Mouse (Mus musculus) neural tube, embryonic 12.5 days (tissue): Measurements from ENCODE around the gene Tdpoz3. TPM values are rescaled to one million over a fixed set of nuclear protein-coding genes. Genes with fewer than 3 reads are reported as not detected.
"Not testable (repeated sequence)": the region's sequence is repeated elsewhere in the genome, so short reads cannot be mapped to it uniquely, and the experiment has no call there.

ENCODE experiments used
- ATAC-seq: fragments of 200-750 bp; cut with Nextera tagmentation; 2 replicates; pipeline ENCODE4 v1.8.0; 2017; ENCODE audit warnings: low read depth, mild to moderate bottlenecking, moderate TSS enrichment, moderate library complexity; ENCODE audit not compliant: low FRiP score
- H3K27ac ChIP-seq: fragments of 300-500 bp; sonication (generic); 2 replicates; pipeline ENCODE4 v1.5.1; 2016
- H3K27me3 ChIP-seq: fragments of 300-500 bp; sonication (generic); replicated peaks from 2 replicates; pipeline ENCODE4 v1.6.1; 2016; ENCODE audit warnings: mild to moderate bottlenecking
- H3K36me3 ChIP-seq: fragments of 300-500 bp; sonication (generic); 2 replicates; pipeline ENCODE4 v1.6.1; 2016; ENCODE audit warnings: mild to moderate bottlenecking
- H3K4me1 ChIP-seq: fragments of 300-500 bp; sonication (generic); 2 replicates; pipeline ENCODE4 v1.6.1; 2016
- H3K4me2 ChIP-seq: fragments of 300-500 bp; sonication (generic); replicated peaks from 2 replicates; pipeline ENCODE4 v1.6.1; 2016; ENCODE audit warnings: mild to moderate bottlenecking
- H3K4me3 ChIP-seq: fragments of 300-500 bp; sonication (generic); 2 replicates; pipeline ENCODE4 v1.5.1; 2016
- H3K9ac ChIP-seq: fragments of 300-500 bp; sonication (generic); 2 replicates; pipeline ENCODE4 v1.6.1; 2016; ENCODE audit warnings: mild to moderate bottlenecking
- H3K9me3 ChIP-seq: fragments of 300-500 bp; sonication (generic); 2 replicates; pipeline ENCODE4 v1.6.1; 2016; ENCODE audit warnings: mild to moderate bottlenecking
- WGBS: fragments of 180-500 bp; shearing (Covaris S2); methylation state at CpG from one replicate; pipeline ENCODE4 v1.1.7; 2016; 5-methylcytosine and 5-hydroxymethylcytosine counted together
- polyA plus RNA-seq: library from polyadenylated mRNA; unstranded; fragments of >200 nt; fragmentation: Nextera tagmentation; extraction: Ambion mirVana; gene quantifications from 2 replicates; pipeline ENCODE4 v1.2.1, GENCODE M21; 2016

Tdpoz3 gene
- polyA plus RNA-seq: not detected in 2 replicates

- not testable (repeated sequence) for H3K36me3 ChIP-seq, H3K4me3 ChIP-seq, H3K9ac ChIP-seq, H3K4me1 ChIP-seq, H3K27me3 ChIP-seq, H3K4me2 ChIP-seq, H3K27ac ChIP-seq, H3K9me3 ChIP-seq, ATAC-seq
- 95% methylated on average over 1 of the region's 1 CpGs for WGBS
These were observed at the start of gene Tdpoz3 for GRCm38 (mm10) chr3:93825720-93826119. Gene Tdpoz3, plus strand, starts transcription at chr3:93826020.

GRCm38 (mm10) chr3:93796098-93796497 is 29.7 kb upstream of the Tdpoz3 start, which contains the start of gene Tdpoz4:
Gene Tdpoz4, plus strand, starts transcription at chr3:93796398.
- not testable (repeated sequence) for H3K9ac ChIP-seq, ATAC-seq, H3K27me3 ChIP-seq, H3K27ac ChIP-seq, H3K4me3 ChIP-seq, H3K9me3 ChIP-seq, H3K4me1 ChIP-seq, H3K36me3 ChIP-seq, H3K4me2 ChIP-seq

- not testable (repeated sequence) for H3K4me2 ChIP-seq, ATAC-seq, H3K9ac ChIP-seq, H3K27me3 ChIP-seq, H3K4me3 ChIP-seq, H3K9me3 ChIP-seq, H3K36me3 ChIP-seq, H3K4me1 ChIP-seq, H3K27ac ChIP-seq
These were observed 12.5 kb upstream of the Tdpoz3 start for GRCm38 (mm10) chr3:93813341-93813740.

GRCm38 (mm10) chr3:93858957-93859356 is 33.1 kb downstream of the Tdpoz3 start:
- H3K4me1 ChIP-seq, H3K4me2 ChIP-seq, H3K27me3 ChIP-seq, H3K4me3 ChIP-seq, H3K9me3 ChIP-seq, H3K9ac ChIP-seq, H3K27ac ChIP-seq, H3K36me3 ChIP-seq, ATAC-seq: not testable (repeated sequence)
- 71% methylated on average over 8 of the region's 8 CpGs for WGBS

DNA sequence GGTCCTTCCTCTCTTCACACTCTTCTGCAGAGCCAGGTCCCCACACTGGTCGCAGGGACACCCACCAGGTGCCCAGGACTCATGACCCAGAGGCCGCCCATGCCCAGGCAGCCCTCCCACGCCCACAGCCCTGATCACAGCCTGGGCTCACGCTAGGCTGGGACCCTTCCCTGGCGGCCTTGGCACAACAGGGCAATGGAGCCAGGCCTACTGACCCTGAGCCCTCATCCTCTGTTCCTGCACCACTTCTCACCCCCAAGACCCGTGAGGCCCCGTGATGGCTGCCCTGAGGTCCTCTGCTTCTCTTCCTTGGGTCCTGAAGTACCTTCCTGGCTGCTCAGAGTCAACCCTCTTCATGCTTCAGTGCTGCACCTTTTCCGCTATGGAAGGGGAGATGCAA is 44.8 kb downstream of the Tdpoz3 start:
- not testable (repeated sequence) for ATAC-seq, H3K27me3 ChIP-seq, H3K4me1 ChIP-seq, H3K4me3 ChIP-seq, H3K4me2 ChIP-seq, H3K9ac ChIP-seq, H3K36me3 ChIP-seq, H3K27ac ChIP-seq, H3K9me3 ChIP-seq
- 86% methylated on average over 7 of the region's 8 CpGs for WGBS

Other genes starting within 250 kb of the Tdpoz3 start
- not detected in 2 replicates for gene Tdpoz2, start 173.3 kb upstream of the Tdpoz3 start, polyA plus RNA-seq
- not detected in 2 replicates for gene Tdpoz1, start 149.7 kb upstream of the Tdpoz3 start, polyA plus RNA-seq
- not detected in 2 replicates for gene Gm37596, start 132.9 kb upstream of the Tdpoz3 start, polyA plus RNA-seq
- gene Gm5773, start 53.0 kb upstream of the Tdpoz3 start, polyA plus RNA-seq: not detected in 2 replicates
- not detected in 2 replicates for gene Tdpoz4, start 29.6 kb upstream of the Tdpoz3 start, polyA plus RNA-seq
- not detected in 2 replicates for gene Gm9117, start 117.5 kb downstream of the Tdpoz3 start, polyA plus RNA-seq
- not detected in 2 replicates for gene Tdpoz5, start 135.3 kb downstream of the Tdpoz3 start, polyA plus RNA-seq
- not detected in 2 replicates for gene Gm9125, start 228.9 kb downstream of the Tdpoz3 start, polyA plus RNA-seq
- not detected in 2 replicates for gene Gm10697, start 246.6 kb downstream of the Tdpoz3 start, polyA plus RNA-seq